Mouse (Mus musculus) forebrain, embryonic 12.5 days (tissue): Measurements from ENCODE around the gene Alg9. TPM values are rescaled to one million over a fixed set of nuclear protein-coding genes. Genes with fewer than 3 reads are reported as not detected.
"Not testable (repeated sequence)": the region's sequence is repeated elsewhere in the genome, so short reads cannot be mapped to it uniquely, and the experiment has no call there.

ENCODE experiments used
- ATAC-seq: fragments of 200-750 bp; cut with Nextera tagmentation; 2 replicates; pipeline ENCODE4 v1.8.0; 2017; ENCODE audit warnings: moderate TSS enrichment; ENCODE audit not compliant: low FRiP score
- H3K27ac ChIP-seq: fragments of 300-500 bp; sonication (generic); 2 replicates; pipeline ENCODE4 v1.5.1; 2016; ENCODE audit warnings: mild to moderate bottlenecking
- H3K27me3 ChIP-seq: fragments of 300-500 bp; sonication (generic); 2 replicates; pipeline ENCODE4 v1.6.1; 2016; ENCODE audit warnings: mild to moderate bottlenecking
- H3K36me3 ChIP-seq: fragments of 300-500 bp; sonication (generic); replicated peaks from 2 replicates; pipeline ENCODE4 v1.6.1; 2016; ENCODE audit warnings: mild to moderate bottlenecking
- H3K4me1 ChIP-seq: fragments of 300-500 bp; sonication (generic); 2 replicates; pipeline ENCODE4 v1.6.1; 2016
- H3K4me2 ChIP-seq: fragments of 300-500 bp; sonication (generic); 2 replicates; pipeline ENCODE4 v1.6.1; 2016; ENCODE audit warnings: mild to moderate bottlenecking, moderate library complexity
- H3K4me3 ChIP-seq: fragments of 300-500 bp; sonication (generic); replicated peaks from 2 replicates; pipeline ENCODE4 v1.5.1; 2016; ENCODE audit warnings: mild to moderate bottlenecking
- H3K9ac ChIP-seq: fragments of 300-500 bp; sonication (generic); 2 replicates; pipeline ENCODE4 v1.6.1; 2016; ENCODE audit warnings: mild to moderate bottlenecking
- H3K9me3 ChIP-seq: fragments of 300-500 bp; sonication (generic); 2 replicates; pipeline ENCODE4 v1.6.1; 2016
- WGBS: fragments of 180-500 bp; shearing (Covaris S2); methylation state at CpG from one replicate; pipeline ENCODE4 v1.1.7; 2016; 5-methylcytosine and 5-hydroxymethylcytosine counted together
- polyA plus RNA-seq: library from polyadenylated mRNA; unstranded; fragments of >200 nt; fragmentation: Nextera tagmentation; extraction: Ambion mirVana; gene quantifications from 2 replicates; pipeline ENCODE4 v1.2.1, GENCODE M21; 2016

Alg9 gene
- polyA plus RNA-seq, 1 experiment from 2014 or later = 40.6 TPM

GRCm38 (mm10) chr9:50831514-50831913 lies 56.7 kb downstream of the Alg9 start:
- Histone ChIP-seq H3K27ac (no peak overlapping the region), H3K27me3 (no peaks in the 10 kb centered on the region), H3K4me2 (no peak overlapping the region), H3K36me3 (peaks cover 15% of the 10 kb centered on the region), H3K4me1 (no peaks in the 10 kb centered on the region), H3K9ac (no peak overlapping the region), H3K4me3 (no peak overlapping the region), H3K9me3 (no peaks in the 10 kb centered on the region)
- no peak for ATAC-seq
- 89% methylated on average over 5 of the region's 5 CpGs for WGBS

- Histone ChIP-seq H3K4me1 (no peaks in the 10 kb centered on the region), H3K9me3 (no peaks in the 10 kb centered on the region), H3K27ac (no peak overlapping the region), H3K4me3 (no peak overlapping the region), H3K4me2 (no peak overlapping the region), H3K36me3 (peaks cover 15% of the 10 kb centered on the region), H3K27me3 (no peaks in the 10 kb centered on the region), H3K9ac (no peak overlapping the region)
- 96% methylated on average over 4 of the region's 4 CpGs for WGBS
- ATAC-seq = no peak
These were observed 57.3 kb downstream of the Alg9 start for GRCm38 (mm10) chr9:50832162-50832561.

GRCm38 (mm10) chr9:50832582-50832981 lies 57.8 kb downstream of the Alg9 start:
- not testable (repeated sequence) for H3K9me3 ChIP-seq
- 92% methylated on average over 2 of the region's 2 CpGs for WGBS

GRCm38 (mm10) chr9:50833786-50834185 lies 59.0 kb downstream of the Alg9 start:
- no peak overlapping the region for H3K4me3 ChIP-seq
- no peak overlapping the region for H3K4me2 ChIP-seq
- H3K9ac ChIP-seq = no peak overlapping the region
- H3K4me1 ChIP-seq = no peaks in the 10 kb centered on the region
- H3K36me3 ChIP-seq = peaks cover 14% of the 10 kb centered on the region; the same call in 1 of the 2 replicates
- H3K27me3 ChIP-seq = no peaks in the 10 kb centered on the region
- ATAC-seq = no peak
- H3K27ac ChIP-seq = no peak overlapping the region
- H3K9me3 ChIP-seq = no peaks in the 10 kb centered on the region
- 90% methylated on average over 8 of the region's 8 CpGs for WGBS

More at GRCm38 (mm10) chr9:50832582-50832981, 57.8 kb downstream of the Alg9 start:
- H3K36me3 ChIP-seq = peaks cover 16% of the 10 kb centered on the region
- H3K27ac ChIP-seq, H3K9ac ChIP-seq, ATAC-seq, H3K27me3 ChIP-seq, H3K4me2 ChIP-seq, H3K4me3 ChIP-seq, H3K4me1 ChIP-seq: not testable (repeated sequence)

DNA sequence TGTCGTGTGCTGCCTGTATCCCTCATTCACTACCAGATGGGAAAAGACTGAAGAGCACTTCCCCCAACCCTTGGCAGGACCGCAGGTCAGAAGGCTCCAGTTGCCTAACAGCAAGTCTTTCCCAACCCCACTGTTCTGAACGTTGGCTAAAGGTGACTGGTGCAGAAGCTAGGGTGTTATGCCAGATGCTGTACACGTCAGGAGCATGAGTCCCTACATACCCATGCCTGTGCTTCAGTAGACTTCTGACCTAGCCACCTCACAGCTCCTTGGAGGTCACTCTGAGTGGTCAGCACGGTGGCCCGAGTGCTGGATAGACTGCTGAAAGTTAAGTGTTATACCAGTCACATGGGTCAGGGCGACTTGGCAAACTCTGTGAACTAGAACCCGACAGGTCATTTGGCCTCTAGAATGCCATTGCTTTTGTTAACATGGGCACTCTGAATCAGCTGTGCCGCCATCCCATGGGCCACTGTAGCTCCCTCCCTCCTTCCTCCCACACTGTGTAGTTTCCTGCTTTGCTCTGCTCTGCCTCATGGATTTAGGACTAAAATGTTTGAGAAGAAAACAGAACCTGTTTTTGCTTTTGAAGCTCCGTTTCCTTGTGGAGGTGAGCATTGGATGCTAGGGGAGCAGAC lies 60.4 kb downstream of the Alg9 start:
- WGBS = 93% methylated on average over 10 of the region's 10 CpGs
- H3K27me3 ChIP-seq = no peaks in the 10 kb centered on the region
- H3K4me2 ChIP-seq = no peak overlapping the region

DNA sequence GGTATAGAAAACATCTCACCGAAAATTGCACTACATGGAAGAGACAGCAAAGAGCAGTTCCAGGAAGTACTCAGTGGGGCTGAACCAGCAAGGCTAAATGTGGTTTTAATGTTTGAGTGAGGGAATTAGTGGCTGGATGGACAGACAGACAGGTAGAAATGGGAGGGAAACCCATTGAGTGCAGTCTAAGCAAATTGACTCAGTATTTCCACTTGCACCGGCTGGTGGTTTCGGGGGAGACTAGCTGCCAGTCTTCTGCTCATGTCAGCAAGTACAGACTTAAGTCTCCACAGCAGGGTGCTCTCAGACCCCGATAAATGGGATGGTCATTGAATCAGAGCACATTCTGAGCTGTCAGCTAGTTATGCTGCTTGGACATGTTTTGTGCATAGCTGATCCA lies 61.3 kb downstream of the Alg9 start:
- WGBS = 88% methylated on average over 4 of the region's 4 CpGs
- peaks cover 14% of the 10 kb centered on the region; the same call in 1 of the 2 replicates for H3K36me3 ChIP-seq
- no peak overlapping the region for H3K27ac ChIP-seq
- no peak overlapping the region for H3K9ac ChIP-seq
- H3K4me2 ChIP-seq = no peak overlapping the region
- no peak overlapping the region for H3K4me3 ChIP-seq
- H3K9me3 ChIP-seq = no peaks in the 10 kb centered on the region
- H3K27me3 ChIP-seq = no peaks in the 10 kb centered on the region
- no peak for ATAC-seq
- no peaks in the 10 kb centered on the region for H3K4me1 ChIP-seq

More for the DNA sequence above, 60.4 kb downstream of the Alg9 start:
- H3K36me3 ChIP-seq = peaks cover 14% of the 10 kb centered on the region; the same call in 1 of the 2 replicates
- ATAC-seq = no peak
- H3K4me1 ChIP-seq = no peaks in the 10 kb centered on the region
- H3K4me3 ChIP-seq = no peak overlapping the region
- H3K27ac ChIP-seq = no peak overlapping the region
- H3K9me3 ChIP-seq = no peaks in the 10 kb centered on the region
- H3K9ac ChIP-seq = no peak overlapping the region

DNA sequence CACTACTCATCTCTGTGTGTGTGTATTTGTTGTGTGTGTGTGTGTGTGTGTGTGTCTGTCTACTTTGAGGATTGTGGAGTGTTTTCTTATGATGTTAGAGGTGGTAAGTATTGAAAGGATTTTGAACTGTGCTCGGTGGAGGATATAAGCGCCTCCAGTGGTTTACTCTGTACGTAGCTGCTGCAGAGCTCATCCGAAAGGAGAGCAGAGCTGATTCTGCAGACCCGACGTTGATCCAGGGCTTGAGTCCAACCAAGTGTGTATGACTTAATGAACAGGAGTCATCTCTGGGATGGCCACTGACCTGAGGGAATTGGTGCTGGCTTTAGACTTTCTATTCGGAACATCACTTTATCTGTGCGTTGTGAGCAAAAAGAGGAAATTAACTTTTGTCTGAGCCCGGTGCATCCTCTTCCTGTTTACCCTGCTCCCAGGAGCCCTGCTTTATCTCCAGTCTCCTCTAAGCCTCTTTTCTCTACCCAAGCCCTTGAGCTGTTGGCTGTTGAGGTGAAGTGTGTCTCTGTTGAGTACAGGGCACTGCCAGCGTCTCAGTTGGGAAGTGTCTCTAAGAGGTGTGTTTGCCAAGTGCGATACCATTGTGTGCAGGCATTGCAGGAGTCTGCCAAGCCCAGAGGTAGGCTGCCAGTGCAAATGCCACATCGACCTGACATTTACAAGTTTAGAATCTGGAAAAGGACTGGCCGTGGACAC lies 66.4 kb downstream of the Alg9 start:
- H3K4me1 ChIP-seq = no peaks in the 10 kb centered on the region
- peaks cover 19% of the 10 kb centered on the region for H3K36me3 ChIP-seq
- WGBS = 90% methylated on average over 13 of the region's 13 CpGs
- no peaks in the 10 kb centered on the region for H3K27me3 ChIP-seq
- H3K27ac ChIP-seq = no peak overlapping the region
- no peak for ATAC-seq
- H3K4me2 ChIP-seq = no peak overlapping the region
- H3K4me3 ChIP-seq = no peak overlapping the region
- H3K9me3 ChIP-seq = no peaks in the 10 kb centered on the region
- H3K9ac ChIP-seq = no peak overlapping the region

GRCm38 (mm10) chr9:50845081-50845480 lies 70.3 kb downstream of the Alg9 start, which contains the start of gene Ppp2r1b:
Gene Ppp2r1b, plus strand, starts transcription at chr9:50845301.
- Histone ChIP-seq H3K27me3 (no peaks in the 10 kb centered on the region), H3K27ac (no peak within 1 kb of the TSS)
- 93% methylated on average over 3 of the region's 3 CpGs for WGBS

GRCm38 (mm10) chr9:50845547-50845946 lies 70.7 kb downstream of the Alg9 start:
- WGBS = 80% methylated on average over 9 of the region's 9 CpGs

More at GRCm38 (mm10) chr9:50845081-50845480, 70.3 kb downstream of the Alg9 start, which contains the start of gene Ppp2r1b:
- no peak within 1 kb of the TSS for H3K4me3 ChIP-seq
- no peak within 1 kb of the TSS for H3K4me2 ChIP-seq
- H3K9ac ChIP-seq = no peak within 1 kb of the TSS
- ATAC-seq = no peak
- H3K36me3 ChIP-seq = peaks cover 14% of the 10 kb centered on the region
- H3K4me1 ChIP-seq = peaks cover under 1% of the 10 kb centered on the region; the same call in 1 of the 2 replicates
- no peaks in the 10 kb centered on the region for H3K9me3 ChIP-seq

DNA sequence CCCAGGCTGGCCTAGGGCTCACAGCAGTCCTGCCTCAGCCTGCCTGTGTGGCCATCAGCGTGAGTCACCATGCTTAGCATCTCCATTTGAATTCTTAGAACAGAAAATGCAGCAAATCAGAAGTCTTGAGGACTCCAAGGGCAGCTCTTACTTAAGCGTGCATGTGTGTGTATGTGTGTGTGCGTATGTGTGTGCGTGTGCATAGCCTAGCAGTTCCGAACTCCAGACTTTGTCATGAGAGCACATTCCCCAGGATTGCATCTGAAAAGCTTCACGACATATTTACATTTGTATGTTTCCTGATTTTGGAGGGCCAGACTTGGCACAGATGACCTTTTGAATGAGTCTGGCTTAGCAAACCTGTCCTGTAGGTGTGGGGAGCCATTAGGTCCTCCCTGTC lies 72.3 kb downstream of the Alg9 start:
- no peak for ATAC-seq
- Histone ChIP-seq H3K36me3 (peaks cover 14% of the 10 kb centered on the region), H3K4me2 (no peak overlapping the region), H3K4me3 (no peak overlapping the region), H3K9me3 (no peaks in the 10 kb centered on the region), H3K4me1 (peaks cover 6% of the 10 kb centered on the region), H3K9ac (no peak overlapping the region), H3K27me3 (0 out of 2 replicates have a peak, but pooled peaks cover 7% of the 10 kb centered on the region), H3K27ac (no peak overlapping the region)
- 91% methylated on average over 6 of the region's 6 CpGs for whole genome bisulfite sequencing

More at GRCm38 (mm10) chr9:50845547-50845946, 70.7 kb downstream of the Alg9 start:
- Histone ChIP-seq H3K4me2 (no peak overlapping the region), H3K9me3 (no peaks in the 10 kb centered on the region), H3K4me1 (peaks cover 6% of the 10 kb centered on the region), H3K4me3 (no peak overlapping the region), H3K9ac (no peak overlapping the region), H3K36me3 (peaks cover 14% of the 10 kb centered on the region), H3K27ac (no peak overlapping the region), H3K27me3 (0 out of 2 replicates have a peak, but pooled peaks cover 3% of the 10 kb centered on the region)
- ATAC-seq = no peak

- no peak overlapping the region for H3K9ac ChIP-seq
- no peak overlapping the region for H3K27ac ChIP-seq
- peaks cover 12% of the 10 kb centered on the region for H3K36me3 ChIP-seq
- 74% methylated on average over 12 of the region's 12 CpGs for WGBS
- peaks cover 8% of the 10 kb centered on the region for H3K4me1 ChIP-seq
- H3K4me3 ChIP-seq = no peak overlapping the region
- no peak for ATAC-seq
- no peaks in the 10 kb centered on the region for H3K9me3 ChIP-seq
- H3K27me3 ChIP-seq = 0 out of 2 replicates have a peak, but pooled peaks cover 7% of the 10 kb centered on the region
- no peak overlapping the region for H3K4me2 ChIP-seq
These were observed 73.0 kb downstream of the Alg9 start for GRCm38 (mm10) chr9:50847606-50848368.

DNA sequence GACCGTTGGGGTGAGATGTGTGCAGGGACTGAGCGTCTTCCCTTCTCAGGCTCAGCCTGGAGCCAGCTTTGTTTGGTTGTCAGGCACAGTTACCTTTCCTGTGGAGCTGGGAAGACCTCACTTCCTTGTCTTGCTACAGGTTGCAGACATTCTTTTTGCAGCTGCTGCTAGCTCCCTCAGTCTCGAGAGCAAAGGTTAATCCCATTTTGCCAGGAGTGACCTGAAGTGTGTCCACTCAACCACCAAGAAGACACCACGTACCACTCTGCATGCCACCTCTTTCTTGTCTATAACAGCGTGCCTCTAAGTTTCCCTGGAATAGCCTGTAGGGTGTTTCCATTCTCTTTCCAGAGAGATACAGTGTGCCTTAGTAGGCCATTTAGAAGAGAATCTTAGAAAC lies 74.0 kb downstream of the Alg9 start:
- Histone ChIP-seq H3K27ac (no peak overlapping the region), H3K9me3 (no peaks in the 10 kb centered on the region), H3K4me3 (no peak overlapping the region), H3K27me3 (0 out of 2 replicates have a peak, but pooled peaks cover 7% of the 10 kb centered on the region), H3K4me1 (peaks cover 13% of the 10 kb centered on the region), H3K4me2 (no peak overlapping the region), H3K36me3 (peaks cover 8% of the 10 kb centered on the region), H3K9ac (no peak overlapping the region)
- ATAC-seq = no peak
- WGBS = 65% methylated on average over 5 of the region's 5 CpGs
